Mouse (Mus musculus): ENCODE results near the gene Lat. TPM values are rescaled to one million over a fixed set of nuclear protein-coding genes. Genes with fewer than 3 reads are reported as not detected.
"Not testable (repeated sequence)": the region's sequence is repeated elsewhere in the genome, so short reads cannot be mapped to it uniquely, and the experiment has no call there.

Gene Lat
- polyA plus RNA-seq, 1 experiment, result 0.57 TPM

- Histone ChIP-seq H3K4me3 (ENCODE audit: control insufficient read depth, low read depth, low read length) (no peak overlapping the region), H3K4me1 (ENCODE audit: control insufficient read depth, insufficient read depth, low read length) (no peaks in the 10 kb centered on the region; the same call in 1 of the 2 replicates), H3K27me3 (ENCODE audit: control insufficient read depth, insufficient read depth, low read length) (no peaks in the 10 kb centered on the region)
Measured at GRCm38 (mm10) chr7:126399548-126399947, 30.2 kb upstream of the Lat start.

DNA sequence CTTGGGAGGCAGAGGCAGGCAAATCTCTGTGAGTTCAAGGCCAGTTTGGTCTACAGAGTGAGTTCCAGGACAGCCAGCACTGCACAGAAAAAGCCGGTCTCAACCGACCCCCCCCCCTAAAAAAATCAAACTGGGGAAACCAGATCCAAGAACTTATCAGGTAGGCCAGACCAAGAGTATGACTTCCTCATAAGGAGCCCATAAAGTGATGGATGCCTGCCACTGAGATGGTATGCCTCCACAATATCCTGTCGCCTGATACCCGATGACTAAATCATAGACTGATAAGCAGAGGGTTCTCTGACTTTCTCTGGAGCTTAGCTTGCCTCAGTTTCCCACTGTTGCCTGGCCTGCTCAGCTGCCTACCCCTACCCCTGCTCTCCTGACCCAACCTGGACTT, 28.5 kb upstream of the Lat start:
- Histone ChIP-seq H3K4me1 (ENCODE audit: control insufficient read depth, insufficient read depth, low read length) (no peaks in the 10 kb centered on the region; the same call in 1 of the 2 replicates), H3K27ac (ENCODE audit: control insufficient read depth, insufficient read depth, low read depth, low read length) (no peak overlapping the region), H3K36me3 (ENCODE audit: control insufficient read depth, insufficient read depth, low read length) (no peaks in the 10 kb centered on the region), H3K27me3 (ENCODE audit: control insufficient read depth, insufficient read depth, low read length) (no peaks in the 10 kb centered on the region), H3K4me3 (ENCODE audit: control insufficient read depth, low read depth, low read length) (no peak overlapping the region; the same call in none of the 2 replicates)
- TF ChIP-seq POLR2A (IDR thresholded peaks at IDR 0.05; ENCODE audit: control insufficient read depth, low read depth, low read length) (no peak), CTCF (IDR thresholded peaks at IDR 0.05; ENCODE audit: control insufficient read depth, insufficient read depth, insufficient replicate concordance, low read depth, low read length) (no peak)

More at GRCm38 (mm10) chr7:126399548-126399947, 30.2 kb upstream of the Lat start:
- Histone ChIP-seq H3K27ac (ENCODE audit: control insufficient read depth, insufficient read depth, low read depth, low read length) (no peak overlapping the region), H3K36me3 (ENCODE audit: control insufficient read depth, insufficient read depth, low read length) (no peaks in the 10 kb centered on the region)
- TF ChIP-seq POLR2A (IDR thresholded peaks at IDR 0.05; ENCODE audit: control insufficient read depth, low read depth, low read length) (no peak), CTCF (IDR thresholded peaks at IDR 0.05; ENCODE audit: control insufficient read depth, insufficient read depth, insufficient replicate concordance, low read depth, low read length) (peak; percentile 59; the same call in 1 of the 2 replicates)

GRCm38 (mm10) chr7:126397221-126397620, 27.9 kb upstream of the Lat start:
- no peak for TF ChIP-seq CTCF (IDR thresholded peaks at IDR 0.05; ENCODE audit: control insufficient read depth, insufficient read depth, insufficient replicate concordance, low read depth, low read length)
- TF ChIP-seq POLR2A (IDR thresholded peaks at IDR 0.05; ENCODE audit: control insufficient read depth, low read depth, low read length), result no peak
- Histone ChIP-seq H3K27ac (ENCODE audit: control insufficient read depth, insufficient read depth, low read depth, low read length) (no peak overlapping the region), H3K4me1 (ENCODE audit: control insufficient read depth, insufficient read depth, low read length) (no peaks in the 10 kb centered on the region; the same call in 1 of the 2 replicates), H3K4me3 (ENCODE audit: control insufficient read depth, low read depth, low read length) (peak overlapping the region; percentile 57; the same call in 1 of the 2 replicates), H3K27me3 (ENCODE audit: control insufficient read depth, insufficient read depth, low read length) (no peaks in the 10 kb centered on the region), H3K36me3 (ENCODE audit: control insufficient read depth, insufficient read depth, low read length) (no peaks in the 10 kb centered on the region)

DNA sequence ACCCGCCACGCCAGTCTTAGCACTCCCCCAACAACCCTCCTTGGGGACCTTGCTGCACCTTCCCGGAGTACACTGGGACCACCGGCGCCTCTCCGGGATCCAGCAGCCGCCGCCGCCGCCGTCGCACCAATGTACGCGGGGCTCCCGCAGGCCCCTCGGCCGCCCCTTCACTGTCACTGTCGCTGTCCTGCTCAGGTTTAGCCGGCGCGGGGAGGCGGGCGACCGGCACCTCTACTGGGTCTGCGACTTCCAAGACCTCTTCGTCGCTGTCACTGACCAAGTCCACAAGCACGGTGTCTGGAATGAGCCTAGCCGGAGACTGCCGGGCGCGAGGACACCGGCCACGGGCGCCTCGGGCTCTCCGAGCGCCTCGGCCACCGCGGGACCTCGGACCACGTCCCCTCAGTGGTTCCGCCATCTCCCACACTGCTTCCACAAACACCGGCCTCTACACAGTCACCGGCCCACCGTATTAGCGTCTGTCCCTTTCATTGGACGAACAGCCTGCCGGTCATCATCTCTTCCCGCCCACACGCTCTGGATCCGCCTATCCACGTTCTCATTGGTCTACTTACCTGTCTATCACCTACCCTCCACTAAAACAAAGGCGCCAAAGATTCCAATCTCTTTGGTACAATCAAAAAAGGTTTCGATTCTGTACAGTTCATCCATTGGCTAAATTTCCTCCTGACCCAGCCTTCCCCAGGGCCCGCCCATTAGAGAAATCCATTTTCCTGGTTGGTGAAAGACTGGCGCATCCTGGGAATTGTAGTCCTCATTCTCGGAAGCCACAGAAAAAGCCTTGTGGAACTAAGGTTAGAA, 27.1 kb upstream of the Lat start, which contains the start of gene Nfatc2ip:
Nfatc2ip (minus strand) TSS at position 440 of the 822 bp plus-strand sequence.
- TF ChIP-seq POLR2A (IDR thresholded peaks at IDR 0.05; ENCODE audit: control insufficient read depth, low read depth, low read length) (peak; percentile 100), CTCF (IDR thresholded peaks at IDR 0.05; ENCODE audit: control insufficient read depth, insufficient read depth, insufficient replicate concordance, low read depth, low read length) (no peak)
- H3K4me3 ChIP-seq (ENCODE audit: control insufficient read depth, low read depth, low read length), result peak within 1 kb of the TSS; percentile 94
- no peaks in the 10 kb centered on the region; the same call in 1 of the 2 replicates for H3K4me1 ChIP-seq (ENCODE audit: control insufficient read depth, insufficient read depth, low read length)
- H3K27me3 ChIP-seq (ENCODE audit: control insufficient read depth, insufficient read depth, low read length), result no peaks in the 10 kb centered on the region
- H3K27ac ChIP-seq (ENCODE audit: control insufficient read depth, insufficient read depth, low read depth, low read length), result peak within 1 kb of the TSS; percentile 72
- no peaks in the 10 kb centered on the region for H3K36me3 ChIP-seq (ENCODE audit: control insufficient read depth, insufficient read depth, low read length)

DNA sequence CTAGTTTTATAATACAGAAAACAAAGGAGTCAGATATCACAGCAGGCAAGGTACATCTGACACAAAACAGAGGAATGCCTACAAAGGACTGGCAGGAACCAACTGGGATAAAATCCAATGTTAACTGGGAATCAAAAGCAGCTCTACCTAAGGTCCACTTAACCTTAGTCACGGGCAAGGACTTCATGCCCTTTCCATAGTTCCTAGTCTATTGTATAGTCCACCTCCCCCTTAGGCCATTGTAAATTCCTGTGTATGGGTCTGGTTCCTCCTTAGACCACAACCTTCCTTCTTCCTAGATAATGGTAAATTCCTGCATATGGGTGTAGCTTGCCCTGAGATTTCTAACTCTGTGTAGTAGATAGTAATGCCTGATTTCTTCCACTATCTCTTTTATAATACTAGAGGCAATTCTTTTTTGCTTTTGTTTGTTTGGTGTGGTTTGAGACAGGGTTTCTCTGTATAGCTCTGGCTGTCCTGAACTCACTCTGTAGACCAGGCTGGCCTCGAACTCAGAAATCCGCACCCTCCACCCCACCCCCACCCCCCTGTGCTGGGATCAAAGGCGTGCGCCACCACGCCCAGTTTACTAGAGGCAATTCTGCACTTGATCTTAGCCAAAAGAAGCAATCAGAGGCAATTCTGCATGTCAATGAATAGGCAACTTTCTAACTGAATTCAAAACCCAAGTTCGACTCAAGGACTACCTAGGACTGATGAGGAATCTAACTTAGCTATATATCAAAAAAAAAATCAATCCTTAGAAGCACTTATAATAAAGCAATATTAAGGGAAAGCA, 22.9 kb upstream of the Lat start:
- H3K27ac ChIP-seq (ENCODE audit: control insufficient read depth, insufficient read depth, low read depth, low read length); H3K4me3 ChIP-seq (ENCODE audit: control insufficient read depth, low read depth, low read length); H3K27me3 ChIP-seq (ENCODE audit: control insufficient read depth, insufficient read depth, low read length); H3K4me1 ChIP-seq (ENCODE audit: control insufficient read depth, insufficient read depth, low read length); H3K36me3 ChIP-seq (ENCODE audit: control insufficient read depth, insufficient read depth, low read length): not testable (repeated sequence)

- no peaks in the 10 kb centered on the region for H3K27me3 ChIP-seq (ENCODE audit: control insufficient read depth, insufficient read depth, low read length)
- no peaks in the 10 kb centered on the region for H3K4me1 ChIP-seq (ENCODE audit: control insufficient read depth, insufficient read depth, low read length)
- peaks cover 4% of the 10 kb centered on the region for H3K36me3 ChIP-seq (ENCODE audit: control insufficient read depth, insufficient read depth, low read length)
- no peak overlapping the region for H3K27ac ChIP-seq (ENCODE audit: control insufficient read depth, insufficient read depth, low read depth, low read length)
- no peak for TF ChIP-seq CTCF (IDR thresholded peaks at IDR 0.05; ENCODE audit: control insufficient read depth, insufficient read depth, insufficient replicate concordance, low read depth, low read length)
- TF ChIP-seq POLR2A (IDR thresholded peaks at IDR 0.05; ENCODE audit: control insufficient read depth, low read depth, low read length), result no peak
- no peak overlapping the region for H3K4me3 ChIP-seq (ENCODE audit: control insufficient read depth, low read depth, low read length)
Measured at GRCm38 (mm10) chr7:126388185-126388584, 18.8 kb upstream of the Lat start.

GRCm38 (mm10) chr7:126383565-126383964, 14.2 kb upstream of the Lat start:
- no peak overlapping the region for H3K27ac ChIP-seq (ENCODE audit: control insufficient read depth, insufficient read depth, low read depth, low read length)
- TF ChIP-seq POLR2A (IDR thresholded peaks at IDR 0.05; ENCODE audit: control insufficient read depth, low read depth, low read length) (no peak), CTCF (IDR thresholded peaks at IDR 0.05; ENCODE audit: control insufficient read depth, insufficient read depth, insufficient replicate concordance, low read depth, low read length) (no peak)

More at GRCm38 (mm10) chr7:126383565-126383964, 14.2 kb upstream of the Lat start:
- peaks cover 1% of the 10 kb centered on the region for H3K36me3 ChIP-seq (ENCODE audit: control insufficient read depth, insufficient read depth, low read length)
- no peaks in the 10 kb centered on the region for H3K27me3 ChIP-seq (ENCODE audit: control insufficient read depth, insufficient read depth, low read length)
- no peaks in the 10 kb centered on the region for H3K4me1 ChIP-seq (ENCODE audit: control insufficient read depth, insufficient read depth, low read length)
- no peak overlapping the region for H3K4me3 ChIP-seq (ENCODE audit: control insufficient read depth, low read depth, low read length)
